In genomic region chr19:43720061-43720460, GRCm38 (mm10) we compare ENCODE assay signal across 16 mouse cellular contexts.
"Had no signal": no experiment of that assay in that cellular context is flagged by ENCODE, and none has a peak within 500 bp of the region (broad histone marks: within the 10 kb centered on the region; RNA-seq: fewer than 3 reads in every experiment).

No protein-coding gene starts in this region.

- DNase-seq: retina, postnatal 1 day; right cerebral cortex, adult 18-20 months; right cerebral cortex, postnatal 14 days; right cerebral cortex, postnatal 25 days; right cerebral cortex, postnatal 4 days; spleen, adult 18-20 months; thymus, adult 18-20 months; thymus, adult 2 months; thymus, postnatal 14 days; thymus, postnatal 25 days; thymus, postnatal 36 days; thymus, postnatal 4 days had no signal

- H3K9me3 ChIP-seq: neural tube, embryonic 13.5 days; neural tube, embryonic 15.5 days; stomach, embryonic 15.5 days had no signal

- H3K27ac ChIP-seq: neural tube, embryonic 13.5 days; neural tube, embryonic 15.5 days; stomach, embryonic 15.5 days; stomach, postnatal 0 days had no signal

- H3K27me3 ChIP-seq: neural tube, embryonic 13.5 days; neural tube, embryonic 15.5 days; stomach, embryonic 15.5 days had no signal

- H3K4me1 ChIP-seq: neural tube, embryonic 13.5 days; neural tube, embryonic 15.5 days; stomach, embryonic 15.5 days had no signal

- H3K4me3 ChIP-seq: neural tube, embryonic 13.5 days; neural tube, embryonic 15.5 days; stomach, embryonic 15.5 days had no signal
